8 mouse cellular contexts compared by ENCODE assay signal in genomic region chr2:130423397-130424125, GRCm38 (mm10). TPM values are rescaled to one million over a fixed set of nuclear protein-coding genes. Genes with fewer than 3 reads are reported as not detected.
A peak's percentile ranks its signal among the peaks of the same experiment; 100 is the strongest.
DNase-seq lines count a peak whose midpoint lies in the region; ATAC-seq and TF ChIP-seq lines count a peak whose summit lies in the region.

No protein-coding gene starts in this region.

- 14% methylated on average over 49 of the region's 49 CpGs for WGBS in hindbrain, embryonic 14.5 days

- peak overlapping the region; percentile 84 for H3K9ac ChIP-seq in hindbrain, embryonic 14.5 days

- H3K27me3 ChIP-seq in Patski: no peaks in the 10 kb centered on the region
- H3K27me3 ChIP-seq in hindbrain, embryonic 14.5 days (ENCODE audit: control insufficient read depth, insufficient read depth, low read length): no peaks in the 10 kb centered on the region

- H3K27ac ChIP-seq in hindbrain, embryonic 14.5 days: peak overlapping the region; percentile 90

- no peak for TF ChIP-seq CTCF in Patski (IDR thresholded peaks at IDR 0.05)

- POLR2A ChIA-PET in Patski (lab: Charles Lee): interaction anchor here (0.6 to 1.5 kb wide), 2 partner anchors 10 to 1668 kb away, joined by 4 to 7 read pairs; no protein-coding TSS in a partner anchor

- peak; percentile 40 for ATAC-seq in Patski
- ATAC-seq in hindbrain, embryonic 14.5 days (ENCODE audit: low FRiP score): peak; percentile 78

- peak overlapping the region; percentile 61 for H3K4me2 ChIP-seq in hindbrain, embryonic 14.5 days (replicated peaks)

- peaks cover 16% of the 10 kb centered on the region; the same call in 1 of the 2 replicates for H3K36me3 ChIP-seq in hindbrain, embryonic 14.5 days (replicated peaks; ENCODE audit: control insufficient read depth, insufficient read depth)

- no peaks in the 10 kb centered on the region for H3K9me3 ChIP-seq in hindbrain, embryonic 14.5 days (ENCODE audit: control insufficient read depth, low read length)

- peak overlapping the region; percentile 72 for H3K4me3 ChIP-seq in hindbrain, embryonic 14.5 days (replicated peaks; ENCODE audit: low read length)

- CTCF ChIA-PET in Patski (lab: Charles Lee): interaction anchor here (0.7 to 2.9 kb wide), 5 partner anchors 10 to 34 kb away, joined by 3 to 16 read pairs (median 3); no protein-coding TSS in a partner anchor

- peaks cover 21% of the 10 kb centered on the region for H3K4me1 ChIP-seq in hindbrain, embryonic 14.5 days (replicated peaks; ENCODE audit: control insufficient read depth, insufficient read depth, low read length)

- in situ Hi-C loops in Patski (cut with MboI; ENCODE audit: low pct_unique_long_range_greater_than_20kb): no loop called here

- DNase-seq in Patski (ENCODE audit: low read depth, low spot score): peak; percentile 20
- DNase-seq in cerebellum, adult 18-20 months: peak; percentile 76 to 87
- DNase-seq in forelimb bud, embryonic 11.5 days (ENCODE audit: low read depth, low spot score): peak; percentile 77
- peak; percentile 83 for DNase-seq in hindbrain, embryonic 14.5 days (ENCODE audit: low spot score)
- peak; percentile 70 to 76 for DNase-seq in layer of hippocampus, postnatal 25 days (ENCODE audit: extremely low spot score in 1 of 2, low spot score in 1 of 2)
- peak; percentile 79 for DNase-seq in lung, postnatal 14 days
- DNase-seq in ovary, postnatal 36 days (ENCODE audit: low spot score): peak; percentile 82
- peak; percentile 74 for DNase-seq in urinary bladder, postnatal 14 days (ENCODE audit: low spot score)

RNA-seq across cellular contexts. Expression of gene Vps16, which starts 0.6 kb away (rescaled TPM):
- polyA plus RNA-seq in Patski (2021): 67.1 TPM
- 75.9 and 91.3 TPM in 2 replicates for polyA plus RNA-seq in hindbrain, embryonic 14.5 days (2014; fragmentation: Nextera tagmentation; extraction: Ambion mirVana)
- total RNA-seq in layer of hippocampus, postnatal 25 days (2021): 10 to 100 TPM; 91.6 to 95.2 TPM

RNA-seq across cellular contexts. Expression of gene Pced1a, which starts 0.9 kb away (rescaled TPM):
- 29.9 TPM for polyA plus RNA-seq in Patski (2021)
- 9.0 and 11.3 TPM in 2 replicates for polyA plus RNA-seq in hindbrain, embryonic 14.5 days (2014; fragmentation: Nextera tagmentation; extraction: Ambion mirVana)
- total RNA-seq in layer of hippocampus, postnatal 25 days (2021): 10 to 100 TPM; 22.4 to 25.4 TPM

RNA-seq across cellular contexts. Expression of gene Tmem239, which starts 17.3 kb away (rescaled TPM):
- polyA plus RNA-seq in Patski (2021): not detected
- polyA plus RNA-seq in hindbrain, embryonic 14.5 days (2014; fragmentation: Nextera tagmentation; extraction: Ambion mirVana): not detected in 2 replicates
- not detected for total RNA-seq in layer of hippocampus, postnatal 25 days (2021)

RNA-seq across cellular contexts. Expression of gene 1700020A23Rik, which starts 18.5 kb away (rescaled TPM):
- not detected for polyA plus RNA-seq in Patski (2021)
- polyA plus RNA-seq in hindbrain, embryonic 14.5 days (2014; fragmentation: Nextera tagmentation; extraction: Ambion mirVana): 0.72 TPM in 1 of 2 replicates, not detected in the other
- total RNA-seq in layer of hippocampus, postnatal 25 days (2021): not detected

RNA-seq across cellular contexts. Expression of gene Gm28372, which starts 18.5 kb away (rescaled TPM):
- 0.06 TPM for polyA plus RNA-seq in Patski (2021)
- 0.35 TPM in 1 of 2 replicates, not detected in the other for polyA plus RNA-seq in hindbrain, embryonic 14.5 days (2014; fragmentation: Nextera tagmentation; extraction: Ambion mirVana)
- not detected for total RNA-seq in layer of hippocampus, postnatal 25 days (2021)

Comparison
In these comparisons a context has a peak if more than half of its experiments do, and no peak if none do; other contexts are left out.
1. Peak in every context shown above with its lines: DNase-seq, ATAC-seq, H3K4me3 ChIP-seq and H3K27ac ChIP-seq.
2. DNase-seq: peak in every context shown above with its lines; median percentile 83 in hindbrain, embryonic 14.5 days; 82 in ovary, postnatal 36 days; 82 in cerebellum, adult 18-20 months; 79 in lung, postnatal 14 days; 77 in forelimb bud, embryonic 11.5 days; 74 in urinary bladder, postnatal 14 days; 73 in layer of hippocampus, postnatal 25 days; 20 in Patski.